Mouse (Mus musculus): Measurements from ENCODE around the gene Gemin5.
"Not testable (repeated sequence)": the region's sequence is repeated elsewhere in the genome, so short reads cannot be mapped to it uniquely, and the experiment has no call there.

Gene Gemin5

DNA sequence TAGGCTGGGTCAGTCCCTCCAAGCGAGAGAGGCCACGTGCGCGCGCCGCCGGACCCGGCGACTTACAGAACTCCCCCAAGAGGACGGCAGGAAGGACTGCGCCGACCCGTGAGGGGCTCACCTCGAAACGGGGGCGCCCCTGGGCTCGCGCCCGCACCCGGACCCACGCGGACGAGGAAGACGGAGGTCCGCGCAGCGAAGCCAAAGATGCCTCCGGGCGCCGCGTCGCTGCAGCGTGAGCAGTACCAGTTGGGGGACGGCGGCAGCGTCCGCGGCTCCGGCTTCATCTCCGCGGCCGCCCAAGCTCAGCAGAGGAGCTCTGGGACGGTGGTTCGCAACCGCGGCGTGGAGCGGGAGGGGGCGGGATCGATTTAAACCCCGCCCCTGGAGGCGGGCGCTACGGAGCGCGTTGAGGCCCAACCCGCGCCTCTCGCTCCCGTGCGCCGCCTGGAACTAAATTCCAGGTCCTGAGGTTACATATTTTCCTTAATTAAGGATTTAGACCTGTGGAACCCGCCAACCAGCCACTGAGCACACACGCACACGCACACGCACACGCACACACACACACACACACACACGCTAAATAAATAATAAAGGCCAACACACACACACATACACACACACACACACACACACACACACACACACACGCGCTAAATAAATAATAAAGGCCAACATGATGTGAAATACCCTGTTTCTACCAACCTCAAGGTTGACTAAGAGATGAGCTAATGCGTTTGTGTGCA, at the start of gene Gemin5:
TSS of gene Gemin5 (minus strand) at position 373 of the 749 bp plus-strand sequence.
- peak; percentile 93 for DNase-seq (ENCODE audit: low spot score)

DNA sequence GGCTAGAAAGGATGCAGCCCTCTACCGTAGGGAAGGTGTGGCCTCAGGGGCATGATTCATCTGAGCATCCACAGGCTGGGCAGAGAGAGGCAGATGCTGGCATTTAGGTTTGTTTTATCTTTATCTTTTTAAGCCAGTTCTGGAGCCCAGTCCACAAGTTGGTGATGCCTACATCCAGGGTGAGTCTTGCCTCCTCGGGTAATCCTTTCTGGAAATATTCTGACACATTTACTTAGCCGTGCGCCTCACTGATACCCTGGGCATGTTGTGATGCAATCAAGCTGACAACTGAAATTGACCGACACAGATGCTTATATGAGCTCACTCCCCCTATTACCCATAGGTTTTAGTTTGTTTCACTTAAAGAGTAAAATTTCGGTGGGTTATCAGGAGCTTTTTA, 48.5 kb upstream of the Gemin5 start:
- DNase-seq (ENCODE audit: low spot score): no peak

DNA sequence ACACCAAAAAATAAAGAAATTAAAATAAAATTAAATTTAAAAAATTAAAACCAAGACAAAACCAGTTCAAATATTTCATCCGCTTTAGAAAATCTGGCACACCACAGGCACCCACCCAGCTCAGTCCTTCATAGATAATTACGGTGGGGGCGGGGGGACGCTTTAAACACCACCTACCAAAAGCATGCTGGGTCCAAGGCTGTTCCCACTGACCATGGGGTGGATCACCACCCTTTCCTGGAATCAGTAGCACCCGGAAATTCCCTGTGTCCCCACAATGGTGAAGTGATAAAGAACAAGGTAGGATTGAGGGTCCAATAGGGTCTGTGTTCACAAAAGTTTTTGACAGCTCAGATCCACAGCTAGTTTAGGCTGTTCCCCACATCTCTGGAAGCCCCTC, 47.5 kb upstream of the Gemin5 start:
- no peak for DNase-seq (ENCODE audit: low spot score)

DNA sequence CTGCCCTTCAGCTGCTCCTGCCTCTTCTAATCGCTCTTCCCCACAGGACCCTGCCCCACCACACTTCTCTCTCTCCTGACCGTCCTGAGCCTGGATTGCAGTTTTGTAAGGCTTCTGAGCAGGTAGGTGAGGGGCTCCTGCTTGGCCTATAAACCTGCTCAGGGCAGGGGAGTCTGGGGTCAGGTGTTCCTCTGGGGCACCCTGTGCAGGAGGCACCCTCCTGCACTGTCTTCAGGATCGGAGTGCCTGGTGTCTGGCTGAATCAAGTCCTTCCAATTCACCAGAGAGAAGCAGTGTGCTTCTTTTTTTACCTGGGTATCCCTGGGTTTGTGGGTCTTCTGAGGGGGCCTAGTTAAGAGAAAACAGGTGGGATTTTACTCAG, 46.7 kb upstream of the Gemin5 start:
- DNase-seq (ENCODE audit: low spot score): not testable (repeated sequence)

DNA sequence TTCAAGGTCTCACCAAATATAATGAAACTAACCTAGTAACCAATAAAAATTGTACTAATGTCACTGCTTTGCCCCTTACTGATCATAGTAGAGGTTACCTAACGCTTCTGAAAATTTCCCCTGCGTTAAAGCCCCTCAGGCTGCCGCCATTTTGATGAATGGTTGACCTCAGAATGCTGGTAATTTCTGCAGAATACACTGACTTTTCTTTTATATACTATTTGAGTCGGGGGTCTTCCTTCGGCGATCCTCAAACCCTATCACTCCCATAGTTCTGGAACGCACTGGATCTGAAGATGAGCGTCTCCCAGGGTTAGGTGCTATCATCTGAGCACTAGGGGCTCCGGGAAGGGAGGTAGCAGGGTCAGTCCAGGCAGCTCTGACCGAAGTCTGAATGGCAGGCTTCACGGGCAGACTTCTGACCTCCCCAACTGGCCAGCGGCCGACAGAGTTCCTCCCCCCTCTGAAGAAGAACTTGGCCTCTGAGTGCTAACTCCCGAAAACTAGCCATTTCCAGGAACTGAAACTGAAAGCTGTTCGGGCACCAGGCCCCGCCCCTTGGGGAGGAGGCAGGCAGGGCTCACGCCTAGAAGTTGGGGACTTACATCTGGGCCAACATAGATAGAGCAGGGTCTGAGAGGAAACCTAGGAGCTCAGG, 46.2 kb upstream of the Gemin5 start:
- DNase-seq (ENCODE audit: low spot score): peak; percentile 88

DNA sequence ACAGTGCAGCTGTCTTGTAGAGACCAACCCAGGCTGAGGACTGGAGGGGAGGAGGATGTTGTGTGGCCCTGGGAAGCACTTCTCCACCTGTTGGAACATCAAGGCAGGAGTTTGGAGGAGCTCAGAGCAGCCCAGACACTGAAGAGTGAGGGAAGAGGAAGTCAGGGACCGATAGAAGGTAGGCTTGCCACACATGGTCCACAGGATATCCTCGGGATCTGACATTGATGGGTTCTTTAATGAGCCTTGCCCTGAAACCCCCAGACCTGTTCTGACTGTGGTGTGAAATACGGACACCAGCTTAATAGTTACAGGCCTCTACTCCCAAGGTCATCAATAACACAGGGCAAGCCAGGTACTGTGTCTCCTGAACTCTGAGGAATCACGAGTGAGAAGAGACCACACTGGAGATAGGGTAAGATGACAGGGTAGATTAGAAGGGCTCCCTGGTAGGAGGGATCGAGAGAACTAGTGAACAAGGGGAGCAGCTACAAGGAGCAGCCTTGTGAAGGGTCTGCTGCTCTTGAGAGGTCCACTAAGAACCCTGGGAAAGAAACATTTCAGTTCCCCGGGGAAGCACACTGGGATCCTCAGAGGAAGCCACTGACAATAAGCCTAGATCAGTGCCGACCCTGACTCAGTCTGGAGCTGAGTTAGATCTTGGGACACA, 45.5 kb upstream of the Gemin5 start:
- DNase-seq (ENCODE audit: low spot score): no peak

DNA sequence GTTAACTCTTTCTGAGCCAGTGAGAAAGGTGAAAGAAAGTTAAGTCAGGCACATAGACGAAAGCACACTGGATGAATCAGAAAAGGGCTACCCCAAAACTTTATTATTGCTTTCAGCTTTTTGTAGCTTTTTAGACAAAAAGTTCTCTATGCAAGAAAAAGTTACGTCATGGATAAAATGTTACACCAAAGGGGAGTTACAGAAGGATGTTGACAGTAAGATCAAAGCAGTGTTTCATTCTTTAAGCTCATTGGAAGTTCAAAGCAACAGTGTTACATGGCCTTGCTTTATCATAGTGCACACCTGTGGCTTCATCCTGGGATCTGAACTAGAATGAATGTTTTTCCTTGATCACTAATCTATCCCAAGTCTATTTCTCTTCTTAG, 43.3 kb upstream of the Gemin5 start:
- DNase-seq (ENCODE audit: low spot score): no peak

DNA sequence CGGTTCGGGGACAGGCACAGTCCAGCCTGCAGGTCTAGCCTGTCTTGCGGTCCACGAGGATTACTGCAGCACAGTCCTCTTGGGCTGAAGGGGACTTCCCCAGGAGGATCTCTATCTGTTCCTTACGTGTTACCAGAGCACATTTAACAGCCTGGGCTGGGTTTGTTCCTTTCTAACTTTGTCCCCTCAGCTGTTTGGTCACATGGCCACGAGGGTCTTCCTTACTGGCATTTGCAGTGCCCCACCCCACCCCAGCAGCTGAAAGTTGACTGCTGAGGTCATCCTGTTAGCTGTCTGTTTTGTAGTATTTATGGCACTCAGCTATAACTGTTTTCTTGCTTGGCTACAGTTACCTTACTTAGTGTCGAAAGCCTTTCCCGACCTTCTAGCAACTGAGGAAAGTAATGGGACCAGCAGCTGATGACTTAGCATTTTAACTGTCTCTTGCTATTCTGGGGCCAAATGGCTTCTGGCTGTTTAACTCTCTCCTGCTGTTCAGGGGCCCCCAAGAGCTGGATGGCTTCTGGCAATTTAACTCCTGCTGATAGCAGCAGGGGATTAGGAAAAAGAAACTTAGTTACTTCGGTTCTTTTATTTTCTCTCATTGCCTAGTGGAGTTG, 42.8 kb upstream of the Gemin5 start:
- no peak for DNase-seq (ENCODE audit: low spot score)

DNA sequence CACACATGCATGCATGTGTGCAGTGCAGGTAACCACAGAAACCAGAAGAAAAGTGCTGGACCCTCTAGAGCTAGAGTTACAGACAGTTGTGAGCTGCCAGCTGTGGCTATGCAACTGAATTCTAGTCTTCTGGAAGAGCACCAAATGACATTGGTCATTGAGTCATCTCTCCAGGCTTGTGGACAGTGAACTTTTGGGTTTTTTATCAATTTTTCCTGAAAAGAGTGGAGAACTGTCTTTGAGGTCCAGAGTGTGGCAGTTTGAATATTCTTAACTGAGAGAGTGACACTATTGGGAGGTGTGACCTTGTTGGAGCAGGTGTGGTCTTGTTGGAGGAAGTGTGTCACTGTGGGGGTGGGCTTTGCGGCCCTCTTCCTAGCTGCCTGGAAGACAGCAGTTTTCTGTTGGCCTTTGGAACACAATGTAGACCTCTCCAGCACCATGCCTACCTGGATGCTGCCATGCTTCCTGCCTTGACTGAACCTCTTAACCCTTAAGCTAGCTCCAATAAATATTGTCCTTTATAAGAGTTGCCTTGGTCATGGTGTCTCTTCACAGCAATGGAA, 42.1 kb upstream of the Gemin5 start:
- no peak for DNase-seq (ENCODE audit: low spot score)

DNA sequence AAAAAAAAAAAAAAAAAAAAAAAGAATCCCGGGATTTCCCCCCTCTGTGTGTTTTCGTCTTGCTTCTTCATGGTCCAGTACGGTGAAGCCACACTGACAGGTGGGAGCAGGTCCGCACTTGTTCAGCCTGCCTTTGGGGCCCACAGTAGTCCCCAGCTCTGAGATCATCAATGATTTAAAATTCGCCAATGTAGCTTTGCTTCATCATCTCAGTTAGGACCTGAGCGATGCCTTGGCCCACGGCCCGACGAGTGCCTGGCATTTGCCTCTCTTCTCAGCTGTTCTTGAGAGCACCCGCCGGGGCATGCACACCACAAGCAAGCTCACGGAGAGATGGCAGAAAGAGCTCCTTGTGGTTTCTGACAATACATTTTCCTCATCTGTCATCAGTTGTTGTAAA, 32.7 kb upstream of the Gemin5 start:
- no peak for DNase-seq (ENCODE audit: low spot score)

DNA sequence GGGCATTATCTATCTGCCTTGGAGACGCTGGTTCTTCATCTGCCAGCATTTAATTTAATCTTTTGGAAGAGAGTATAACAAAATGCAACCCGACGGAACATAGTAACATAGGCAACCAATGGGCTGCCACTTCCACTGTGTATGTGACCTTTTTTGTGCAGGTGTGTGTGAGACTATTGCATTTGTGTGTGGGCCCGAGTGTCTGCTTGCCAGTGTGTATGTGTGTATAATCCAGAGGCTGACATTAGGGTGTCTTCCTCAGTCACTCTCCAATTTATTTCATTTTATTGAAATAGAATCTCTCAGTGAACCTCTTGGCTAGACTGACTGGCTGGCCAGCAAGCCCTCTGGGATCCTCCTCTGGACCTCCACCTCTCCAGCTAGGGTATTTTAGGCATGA, 31.9 kb upstream of the Gemin5 start:
- DNase-seq (ENCODE audit: low spot score): no peak

DNA sequence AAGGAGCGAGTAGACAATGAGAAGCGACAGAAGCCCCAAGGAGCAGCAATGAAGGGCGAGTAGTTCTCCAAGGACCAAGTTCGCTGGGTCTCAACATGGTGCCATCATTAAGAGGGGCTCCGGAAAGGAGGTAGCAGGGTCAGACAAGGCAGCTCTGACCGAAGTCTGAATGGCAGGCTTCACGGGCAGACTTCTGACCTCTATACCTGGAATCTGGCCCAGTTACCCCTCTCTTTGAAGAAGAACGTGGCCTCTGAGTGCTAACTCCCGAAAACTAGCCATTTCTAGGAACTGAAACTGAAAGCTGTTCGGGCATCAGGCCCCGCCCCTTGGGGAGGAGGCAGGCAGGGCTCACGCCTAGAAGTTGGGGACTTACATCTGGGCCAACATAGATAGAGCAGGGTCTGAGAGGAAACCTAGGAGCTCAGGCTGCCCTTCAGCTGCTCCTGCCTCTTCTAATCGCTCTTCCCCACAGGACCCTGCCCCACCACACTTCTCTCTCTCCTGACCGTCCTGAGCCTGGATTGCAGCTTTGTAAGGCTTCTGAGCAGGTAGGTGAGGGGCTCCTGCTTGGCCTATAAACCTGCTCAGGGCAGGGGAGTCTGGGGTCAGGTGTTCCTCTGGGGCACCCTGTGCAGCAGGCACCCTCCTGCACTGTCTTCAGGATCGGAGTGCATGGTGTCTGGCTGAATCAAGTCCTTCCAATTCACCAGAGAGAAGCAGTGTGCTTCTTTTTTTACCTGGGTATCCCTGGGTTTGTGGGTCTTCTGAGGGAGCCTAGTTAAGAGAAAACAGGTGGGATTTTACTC, 31.1 kb upstream of the Gemin5 start, which contains the start of the genes Igtp and Irgm2:
TSS of gene Igtp (plus strand) at position 328 of the 809 bp plus-strand sequence.
TSS of gene Irgm2 (plus strand) at position 390 of the 809 bp plus-strand sequence.
- DNase-seq (ENCODE audit: low spot score): peak; percentile 87

DNA sequence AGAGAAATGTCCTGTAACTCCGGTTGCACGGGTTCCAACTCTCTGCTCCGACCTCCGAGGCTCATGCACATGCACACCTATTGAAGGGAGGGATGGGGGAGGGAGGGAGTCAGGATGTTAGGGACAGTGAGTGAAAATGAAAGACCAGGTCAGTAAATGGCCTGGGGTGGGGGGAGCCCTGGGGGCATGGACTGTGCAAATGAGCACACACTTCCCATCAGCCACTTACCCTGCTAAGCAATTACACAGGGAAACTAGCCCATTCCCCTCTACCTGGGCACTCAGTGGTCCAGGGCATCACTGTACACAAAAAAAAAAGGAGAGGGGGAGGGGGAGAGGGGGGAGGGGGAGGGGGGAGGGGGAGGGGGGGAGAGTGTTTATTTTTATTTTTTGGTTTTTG, 30.3 kb upstream of the Gemin5 start:
- no peak for DNase-seq (ENCODE audit: low spot score)

DNA sequence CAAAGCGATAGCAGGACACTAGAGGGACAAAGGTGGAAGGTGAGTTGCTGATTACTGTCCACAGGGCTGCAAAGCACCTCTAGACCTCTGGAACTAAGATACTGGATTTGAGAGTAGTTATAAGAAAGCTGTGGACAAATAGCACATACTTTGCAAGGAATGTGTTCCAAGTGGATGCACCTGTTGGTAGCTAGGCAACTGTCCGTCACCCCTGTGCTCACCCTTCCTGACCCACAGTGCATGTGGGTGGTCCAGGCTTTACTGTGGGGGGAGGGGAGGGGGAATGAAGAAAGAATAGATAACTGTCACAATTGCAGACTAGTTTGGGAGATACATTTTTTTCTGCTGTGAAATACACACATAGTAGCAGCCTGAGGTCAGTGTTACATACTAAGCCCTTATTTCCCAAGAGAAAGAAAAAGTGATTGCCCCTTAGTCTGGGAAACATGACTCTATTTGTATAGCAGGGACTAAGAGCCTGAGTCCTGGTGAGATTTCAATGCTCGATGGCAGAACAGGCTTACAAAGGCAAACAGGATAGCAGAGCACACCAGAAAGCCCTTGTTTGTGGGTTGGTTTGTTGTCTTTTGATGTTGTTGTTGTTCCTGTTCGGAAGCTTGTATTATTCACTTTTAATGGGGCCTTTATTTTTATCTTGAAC, 25.7 kb upstream of the Gemin5 start:
- no peak for DNase-seq (ENCODE audit: low spot score)

DNA sequence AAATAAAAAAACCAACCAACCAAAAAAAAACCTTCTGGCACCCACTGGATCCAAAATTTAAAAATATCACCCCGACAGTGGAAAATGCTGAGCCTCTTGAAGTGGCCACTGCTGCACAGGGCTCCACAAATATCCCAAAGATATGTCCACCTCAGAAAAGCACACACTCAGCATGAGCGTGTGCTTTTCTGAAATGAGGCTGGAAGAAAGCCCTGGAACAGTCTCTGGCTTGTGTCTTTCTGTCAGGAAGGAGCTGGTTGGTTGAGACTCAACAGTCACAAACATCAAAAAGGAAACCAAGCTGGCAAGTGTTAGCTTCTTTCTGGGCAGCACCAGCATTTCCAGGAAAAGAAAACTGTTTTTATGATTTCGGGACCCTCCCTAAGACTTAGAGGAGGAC, 25.0 kb upstream of the Gemin5 start:
- DNase-seq (ENCODE audit: low spot score): no peak

DNA sequence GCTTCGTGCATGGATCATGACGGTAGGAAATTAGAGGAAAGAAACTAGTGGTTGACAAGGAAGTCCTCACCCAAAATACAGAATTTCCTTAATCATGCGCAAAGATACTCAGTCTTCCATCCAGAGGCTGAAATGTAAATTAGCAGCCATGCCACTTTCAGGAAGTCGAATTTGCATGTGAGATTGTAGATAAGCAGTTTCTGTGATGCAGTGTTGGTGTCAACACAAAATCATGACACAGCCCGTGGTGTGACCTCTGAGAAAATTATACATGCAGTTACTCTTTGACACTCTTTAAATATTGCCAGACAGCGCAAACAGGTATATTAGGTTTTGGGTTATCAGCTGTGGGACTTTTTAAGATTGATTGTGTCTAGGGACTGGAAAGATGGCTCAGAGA, 21.3 kb upstream of the Gemin5 start:
- no peak for DNase-seq (ENCODE audit: low spot score)

DNA sequence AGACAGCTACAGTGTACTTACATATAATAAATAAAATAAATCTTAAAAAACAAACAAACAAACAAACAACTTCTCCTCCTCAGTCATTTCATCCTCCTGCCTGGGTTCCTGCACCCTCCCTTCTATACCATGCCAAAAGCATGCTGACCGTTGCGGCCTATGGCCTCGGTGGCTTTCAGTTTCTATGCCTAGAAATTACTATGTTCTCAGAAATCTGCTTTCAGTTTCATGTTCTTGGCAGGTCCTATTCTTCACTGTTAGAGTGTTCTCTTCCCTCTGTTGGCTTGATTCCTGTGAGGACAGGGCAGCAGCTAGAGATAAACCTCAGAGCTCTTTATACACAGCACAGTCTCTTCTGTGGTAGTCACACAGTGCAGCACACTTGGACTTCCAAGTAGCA, 15.2 kb upstream of the Gemin5 start:
- no peak for DNase-seq (ENCODE audit: low spot score)

DNA sequence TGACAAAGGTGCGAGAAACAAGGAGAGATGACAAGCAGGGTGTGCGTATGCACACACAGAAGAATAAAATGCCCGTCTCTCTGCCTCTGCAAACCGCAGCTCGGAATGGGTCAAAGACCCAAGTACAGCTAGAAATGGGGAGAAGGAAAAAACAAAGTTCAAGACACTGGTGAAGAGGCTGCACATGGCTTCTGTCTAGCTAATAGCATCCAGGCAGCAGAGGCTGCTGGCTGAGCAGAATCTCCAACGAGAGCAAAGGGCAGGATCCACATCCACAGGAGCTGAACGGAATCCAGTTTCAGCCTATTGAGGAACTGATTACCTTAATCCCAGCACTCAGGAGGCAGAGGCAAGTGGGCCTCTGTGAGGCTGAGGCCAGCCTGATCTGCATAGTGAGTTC, 12.4 kb upstream of the Gemin5 start:
- DNase-seq (ENCODE audit: low spot score): no peak

DNA sequence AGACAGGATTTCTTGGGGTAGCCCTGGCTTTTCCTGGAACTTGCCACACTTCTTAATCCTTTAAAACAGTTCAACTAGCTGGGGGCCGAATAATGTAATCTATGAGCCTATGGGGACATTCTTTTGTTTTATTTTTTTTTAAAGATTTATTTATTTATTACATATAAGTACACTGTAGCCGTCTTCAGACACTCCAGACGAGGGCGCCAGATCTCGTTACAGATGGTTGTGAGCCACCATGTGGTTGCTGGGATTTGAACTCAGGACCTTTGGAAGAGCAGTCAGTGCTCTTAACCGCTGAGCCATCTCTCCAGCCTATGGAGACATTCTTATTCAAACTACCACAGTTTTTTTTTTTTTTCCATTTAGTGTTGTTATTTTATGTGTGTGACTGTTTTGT, 11.6 kb upstream of the Gemin5 start:
- DNase-seq (ENCODE audit: low spot score): not testable (repeated sequence)

DNA sequence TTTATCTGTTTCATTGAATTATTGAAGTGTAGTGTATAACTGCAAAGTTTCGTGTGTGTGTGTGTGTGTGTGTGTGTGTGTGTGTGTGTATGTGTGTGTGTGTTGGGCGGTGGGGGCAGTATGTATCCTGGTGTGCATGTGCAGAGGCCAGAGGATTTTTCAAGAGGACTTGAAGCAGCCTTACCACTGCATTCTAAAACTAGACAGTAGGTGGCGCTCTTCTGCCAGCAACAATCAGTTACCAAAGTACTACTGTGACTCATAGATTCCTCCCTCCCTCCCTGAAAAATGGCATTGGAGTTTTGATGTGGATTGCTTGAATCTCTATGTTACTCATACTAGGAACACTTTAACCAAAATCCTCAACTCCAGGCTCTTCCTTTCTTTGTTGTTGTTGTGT, 11.2 kb upstream of the Gemin5 start:
- DNase-seq (ENCODE audit: low spot score): peak; percentile 78

Data from testis, postnatal 10 days (tissue).